Mouse (Mus musculus) cerebellum, adult 9-11 months (tissue): Measurements from ENCODE around the gene Sdf2l1.

Experiments
- DNase-seq: peaks from one replicate; pipeline ENCODE4 v3.0.0; 2022

Gene Sdf2l1

GRCm38 (mm10) chr16:17121569-17121968 lies 10.6 kb downstream of the Sdf2l1 start:
- no peak for DNase-seq

DNA sequence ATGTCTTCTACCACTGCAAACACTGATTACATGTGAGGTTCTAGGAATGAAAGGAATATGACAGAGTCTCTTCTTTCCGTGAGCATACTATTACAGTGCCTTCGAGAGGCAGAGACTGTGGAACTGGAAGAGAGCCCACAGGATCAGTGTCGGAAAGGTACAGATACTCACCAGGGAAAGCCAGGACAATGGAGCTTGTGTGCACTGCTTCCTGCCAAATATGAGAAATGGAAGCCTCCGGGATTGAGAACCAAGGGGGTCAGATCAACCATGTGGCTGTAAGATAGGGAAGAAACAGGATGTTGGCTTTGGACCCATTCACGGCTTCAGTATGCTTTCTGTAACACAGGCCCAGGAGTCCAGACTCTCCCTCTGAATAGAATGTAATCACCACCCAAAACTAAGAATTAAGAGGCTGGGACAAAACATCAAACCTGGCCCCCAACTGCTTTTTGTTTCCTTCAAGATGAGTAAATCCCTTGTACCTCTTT lies 14.8 kb downstream of the Sdf2l1 start:
- DNase-seq, result no peak

- peak; percentile 78 for DNase-seq
Observed at GRCm38 (mm10) chr16:17110771-17111743, 21.1 kb downstream of the Sdf2l1 start, which contains the start of gene Ppil2. Gene Ppil2 (minus strand): TSS chr16:17111257.

- DNase-seq, result no peak
Observed at GRCm38 (mm10) chr16:17104600-17104999, 27.6 kb downstream of the Sdf2l1 start.

GRCm38 (mm10) chr16:17102630-17103220 lies 29.5 kb downstream of the Sdf2l1 start:
- DNase-seq, result no peak

DNA sequence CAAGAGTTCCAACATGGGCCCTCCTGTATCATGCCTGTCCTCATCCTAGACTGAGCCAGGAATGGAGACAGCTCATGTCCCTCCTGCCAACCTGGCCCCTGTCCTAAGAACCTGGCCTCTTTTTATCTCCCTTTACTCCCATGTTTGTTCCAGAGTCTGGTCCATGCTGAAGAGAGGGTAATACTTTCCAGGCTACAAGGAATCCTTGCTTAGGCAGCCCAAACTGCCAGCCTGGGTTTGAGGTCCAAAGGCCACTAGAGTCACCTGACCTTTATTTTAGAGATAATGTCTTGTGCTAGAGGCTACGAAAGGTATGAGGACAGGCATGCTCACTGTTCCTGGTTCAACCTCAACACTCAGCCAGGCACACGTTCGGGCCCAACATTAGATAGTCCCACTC lies 35.2 kb downstream of the Sdf2l1 start:
- DNase-seq, result no peak

DNA sequence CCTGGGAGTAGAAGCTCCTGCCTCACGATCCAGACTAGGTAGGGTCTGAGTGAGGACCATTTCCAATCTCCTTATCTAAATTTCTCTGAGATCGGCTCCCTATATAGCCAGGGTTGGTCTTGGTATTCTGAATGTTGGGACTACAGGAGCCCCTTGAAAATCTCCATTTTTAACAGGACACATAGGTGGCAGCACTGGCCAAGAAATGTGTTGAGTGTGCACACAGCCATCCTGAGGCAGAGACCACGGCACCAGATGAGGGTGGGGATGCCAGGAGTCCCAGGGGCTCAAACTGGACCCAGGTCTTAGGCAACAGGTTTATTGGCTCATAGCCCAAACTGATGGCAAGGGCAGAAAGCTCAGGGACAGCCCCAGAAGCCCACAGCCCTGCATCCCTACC lies 43.8 kb downstream of the Sdf2l1 start:
- DNase-seq, result no peak

DNA sequence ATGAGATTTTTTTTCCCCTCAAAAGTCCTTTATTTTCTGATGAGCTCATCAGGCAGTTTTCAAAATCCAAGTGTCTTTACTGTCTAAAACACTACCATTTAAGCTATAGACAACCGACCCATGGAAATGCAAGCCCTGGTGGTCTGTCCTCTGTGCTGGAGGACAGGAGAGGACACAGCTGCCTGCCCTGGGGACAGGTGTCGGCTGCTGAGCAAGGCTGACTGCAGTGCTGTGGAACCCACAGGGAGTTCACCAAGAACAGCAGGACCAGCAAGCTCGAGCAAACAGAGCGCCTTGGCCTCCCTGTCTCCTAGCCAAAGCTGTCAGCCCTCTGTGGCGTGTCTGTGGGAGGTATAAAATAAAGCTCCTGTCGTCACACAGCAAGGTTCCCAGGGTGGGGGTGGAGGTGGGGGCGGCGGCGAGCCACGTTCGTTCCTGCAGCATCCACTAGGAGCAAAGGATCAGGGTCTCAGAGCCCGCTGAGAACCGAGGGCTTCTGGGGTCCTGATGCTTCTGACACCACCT lies 45.5 kb downstream of the Sdf2l1 start:
- no peak for DNase-seq

GRCm38 (mm10) chr16:17086241-17086640 lies 45.9 kb downstream of the Sdf2l1 start:
- DNase-seq, result no peak

GRCm38 (mm10) chr16:17085636-17086035 lies 46.5 kb downstream of the Sdf2l1 start:
- no peak for DNase-seq

DNA sequence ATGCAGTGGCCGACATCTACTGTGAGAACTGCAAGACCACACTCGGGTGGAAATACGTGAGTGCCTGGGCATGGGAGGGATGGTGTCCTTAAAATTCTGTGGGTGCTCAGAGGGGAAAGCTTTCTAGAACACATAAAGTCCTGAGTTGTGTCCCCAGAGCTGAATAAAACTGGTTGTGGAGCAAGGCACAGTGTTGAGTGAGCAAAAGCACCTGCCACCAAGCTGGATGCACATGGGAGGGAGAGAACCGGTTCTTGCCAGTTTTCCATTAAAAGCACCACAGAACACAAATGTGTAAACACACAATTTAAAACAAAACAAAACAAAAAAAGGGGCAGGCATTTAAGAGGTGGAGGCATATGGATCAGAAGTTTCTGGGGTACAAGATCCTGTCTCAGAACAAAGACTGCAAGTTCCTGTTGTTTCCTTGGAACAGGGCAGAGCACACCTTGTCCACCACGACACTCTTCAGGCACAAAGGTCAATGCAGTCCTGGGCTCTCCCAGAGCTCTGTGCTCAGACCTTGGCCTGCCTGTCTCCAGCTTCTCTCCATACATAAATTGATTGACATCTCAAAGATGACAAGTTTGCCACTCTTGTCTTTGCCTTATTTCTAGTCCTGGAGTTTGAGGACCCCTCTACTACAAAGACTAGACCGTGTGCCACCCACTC lies 49.9 kb downstream of the Sdf2l1 start:
- DNase-seq, result no peak
